Comparison of ENCODE assay signal across 8 mouse cellular contexts in genomic region chr3:60499718-60500450, GRCm38 (mm10). TPM values are rescaled to one million over a fixed set of nuclear protein-coding genes. Genes with fewer than 3 reads are reported as not detected.
A peak's percentile ranks its signal among the peaks of the same experiment; 100 is the strongest.
DNase-seq lines count a peak whose midpoint lies in the region; ATAC-seq lines count a peak whose summit lies in the region.

No protein-coding gene starts in this region.

- no peaks in the 10 kb centered on the region for H3K27me3 ChIP-seq in heart, embryonic 14.5 days (ENCODE audit: control insufficient read depth, insufficient read depth, low read length)
- no peaks in the 10 kb centered on the region for H3K27me3 ChIP-seq in intestine, embryonic 14.5 days (replicated peaks; ENCODE audit: control insufficient read depth, insufficient read depth, low read length)
- H3K27me3 ChIP-seq in midbrain, embryonic 10.5 days (ENCODE audit: low read depth, poor library complexity, severe bottlenecking): no peaks in the 10 kb centered on the region

- ATAC-seq in heart, embryonic 14.5 days (ENCODE audit: insufficient number of reproducible peaks, insufficient read depth, low FRiP score, low read depth): no peak
- no peak for ATAC-seq in intestine, embryonic 14.5 days (replicated peaks; ENCODE audit: low FRiP score, low TSS enrichment, low read depth)

- H3K9ac ChIP-seq in heart, embryonic 14.5 days (ENCODE audit: low read length): peak overlapping the region; percentile 98
- peak overlapping the region; percentile 89 for H3K9ac ChIP-seq in intestine, embryonic 14.5 days (ENCODE audit: low read length)

- H3K4me3 ChIP-seq in heart, embryonic 14.5 days (ENCODE audit: control insufficient read depth in 1 of 2, insufficient read depth in 1 of 2, low read depth in 1 of 2, low read length in 2 of 2): peak overlapping the region; percentile 81 to 88; a peak in 3 of 4 replicates
- H3K4me3 ChIP-seq in intestine, embryonic 14.5 days (ENCODE audit: low read depth, low read length): peak overlapping the region; percentile 79
- H3K4me3 ChIP-seq in midbrain, embryonic 10.5 days: peak overlapping the region; percentile 86

- H3K4me1 ChIP-seq in heart, embryonic 14.5 days (ENCODE audit: control insufficient read depth in 2 of 2, insufficient read depth in 2 of 2, low read length in 2 of 2): peaks cover 8 to 33% of the 10 kb centered on the region in 2 experiments
- H3K4me1 ChIP-seq in intestine, embryonic 14.5 days (replicated peaks; ENCODE audit: control insufficient read depth, insufficient read depth, low read length): peaks cover 39% of the 10 kb centered on the region
- peaks cover 50% of the 10 kb centered on the region for H3K4me1 ChIP-seq in midbrain, embryonic 10.5 days

- no peak for DNase-seq in heart, adult 18-20 months
- peak; percentile 14 for DNase-seq in embryo, embryonic 10 days (ENCODE audit: low spot score)
- DNase-seq in intestine, embryonic 14.5 days (ENCODE audit: low spot score): peak; percentile 59
- no peak for DNase-seq in midbrain, embryonic 10.5 days (ENCODE audit: low spot score)
- no peak for DNase-seq in ovary, postnatal 10 days (ENCODE audit: low spot score)
- no peak for DNase-seq in cerebellum, adult 11 months
- DNase-seq in adrenal gland, adult 18-20 months (ENCODE audit: low spot score in 2 of 2): no peak

- WGBS in heart, embryonic 14.5 days: 36% methylated on average over 7 of the region's 7 CpGs
- 50% methylated on average over 7 of the region's 7 CpGs for WGBS in intestine, embryonic 14.5 days
- WGBS in midbrain, embryonic 10.5 days: 55% methylated on average over 7 of the region's 7 CpGs

- no peaks in the 10 kb centered on the region for H3K9me3 ChIP-seq in heart, embryonic 14.5 days (ENCODE audit: control insufficient read depth, low read length)
- H3K9me3 ChIP-seq in intestine, embryonic 14.5 days (ENCODE audit: control insufficient read depth, low read length): no peaks in the 10 kb centered on the region
- no peaks in the 10 kb centered on the region for H3K9me3 ChIP-seq in midbrain, embryonic 10.5 days (replicated peaks)

- no peaks in the 10 kb centered on the region for H3K36me3 ChIP-seq in heart, embryonic 14.5 days (ENCODE audit: control insufficient read depth, insufficient read depth, low read length)
- no peaks in the 10 kb centered on the region for H3K36me3 ChIP-seq in intestine, embryonic 14.5 days (ENCODE audit: control insufficient read depth, insufficient read depth, low read length)
- no peaks in the 10 kb centered on the region for H3K36me3 ChIP-seq in midbrain, embryonic 10.5 days

- H3K27ac ChIP-seq in heart, embryonic 14.5 days (replicated peaks in 1 of 2; ENCODE audit: control insufficient read depth in 1 of 2, insufficient read depth in 1 of 2, low read depth in 2 of 2, low read length in 2 of 2): peak overlapping the region in 1 of 2 experiments; percentile 100; a peak in 2 of 4 replicates
- peak overlapping the region; percentile 99 for H3K27ac ChIP-seq in intestine, embryonic 14.5 days (ENCODE audit: low read depth)
- peak overlapping the region; percentile 98 for H3K27ac ChIP-seq in midbrain, embryonic 10.5 days (replicated peaks)

- peak overlapping the region; percentile 88 for H3K4me2 ChIP-seq in heart, embryonic 14.5 days (ENCODE audit: low read length)
- peak overlapping the region; percentile 81 for H3K4me2 ChIP-seq in intestine, embryonic 14.5 days (ENCODE audit: low read length)

RNA-seq across cellular contexts. Expression of gene Mbnl1, which starts 27.3 kb away (rescaled TPM):
- 92.7 and 93.2 TPM in 2 replicates for polyA plus RNA-seq in heart, embryonic 14.5 days (2014; fragmentation: Nextera tagmentation; extraction: Ambion mirVana)
- 100 to 1,000 TPM; 196 to 231 TPM for total RNA-seq in heart, adult 18-20 months (2021)
- 135 and 141 TPM in 2 replicates for polyA plus RNA-seq in intestine, embryonic 14.5 days (2014; fragmentation: Nextera tagmentation; extraction: Ambion mirVana)
- polyA plus RNA-seq in midbrain, embryonic 10.5 days (2016; fragmentation: Nextera tagmentation; extraction: Ambion mirVana): 34.5 and 36.0 TPM in 2 replicates
- 100 to 1,000 TPM; 503 to 531 TPM for total RNA-seq in adrenal gland, adult 18-20 months (2021)

Comparison
In these comparisons a context has a peak if more than half of its experiments do, and no peak if none do; other contexts are left out.
1. DNase-seq: peak in embryo, embryonic 10 days (single experiment) and intestine, embryonic 14.5 days (single experiment); none in heart, adult 18-20 months (0 of 2), midbrain, embryonic 10.5 days (single experiment), ovary, postnatal 10 days (single experiment), cerebellum, adult 11 months (single experiment) and adrenal gland, adult 18-20 months (0 of 2).
2. Peak in every context shown above with its lines, with median percentiles within 50 percentile points of each other: H3K4me3 ChIP-seq.